Mouse (Mus musculus): ENCODE measurements around the gene Emc10. TPM values are rescaled to one million over a fixed set of nuclear protein-coding genes. Genes with fewer than 3 reads are reported as not detected.

The Emc10 gene
- polyA plus RNA-seq (2015; fragmentation: Nextera tagmentation; extraction: Ambion mirVana) = 77.2 and 87.0 TPM in 2 replicates

GRCm38 (mm10) chr7:44495992-44496770, at the start of gene Emc10, which contains the start of gene Fam71e1:
TSS of gene Emc10 (minus strand) at chr7:44496529.
TSS of gene Fam71e1 (plus strand) at chr7:44496581.
- Histone ChIP-seq H3K9ac (ENCODE audit: low read depth, low read length) (peak within 1 kb of the TSS; percentile 83), H3K4me2 (ENCODE audit: low read depth, low read length) (peak within 1 kb of the TSS; percentile 92), H3K36me3 (ENCODE audit: control insufficient read depth, insufficient read depth, low read length) (peaks cover 12% of the 10 kb centered on the region), H3K27ac (ENCODE audit: low read length) (peak within 1 kb of the TSS; percentile 90), H3K9me3 (ENCODE audit: control insufficient read depth, low read length) (no peaks in the 10 kb centered on the region), H3K4me1 (ENCODE audit: control insufficient read depth, insufficient read depth, low read length) (peaks cover 9% of the 10 kb centered on the region), H3K27me3 (replicated peaks; ENCODE audit: control insufficient read depth, insufficient read depth, low read length) (no peaks in the 10 kb centered on the region), H3K4me3 (ENCODE audit: low read length) (peak within 1 kb of the TSS; percentile 68)
- under 1% methylated on average over 58 of the region's 58 CpGs for WGBS
- peak; percentile 98 for ATAC-seq

DNA sequence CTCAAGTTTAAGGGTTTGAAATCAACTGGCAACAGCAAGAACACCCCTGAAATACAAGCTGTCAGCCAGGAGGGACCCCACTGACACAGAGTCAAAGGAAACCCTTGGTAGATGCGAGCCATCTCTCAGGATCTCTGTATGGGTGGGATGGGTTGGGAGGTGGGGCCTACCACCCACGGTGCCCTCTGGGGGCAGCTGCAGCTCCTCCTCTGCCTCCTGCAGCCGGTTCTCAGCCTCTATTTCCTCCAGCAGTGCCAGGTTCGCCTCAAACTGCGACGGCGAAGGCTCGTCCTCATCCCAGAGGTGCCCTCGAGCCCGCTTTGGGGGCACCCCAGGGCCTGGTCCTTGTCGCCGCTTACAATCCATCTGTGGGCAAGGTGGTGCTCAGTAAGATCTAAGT, 46.7 kb upstream of the Emc10 start:
- Histone ChIP-seq H3K4me1 (ENCODE audit: control insufficient read depth, insufficient read depth, low read length) (peaks cover 11% of the 10 kb centered on the region), H3K27ac (ENCODE audit: low read length) (no peak overlapping the region), H3K27me3 (replicated peaks; ENCODE audit: control insufficient read depth, insufficient read depth, low read length) (no peaks in the 10 kb centered on the region), H3K4me3 (ENCODE audit: low read length) (no peak overlapping the region), H3K9me3 (ENCODE audit: control insufficient read depth, low read length) (no peaks in the 10 kb centered on the region), H3K36me3 (ENCODE audit: control insufficient read depth, insufficient read depth, low read length) (peaks cover 18% of the 10 kb centered on the region), H3K9ac (ENCODE audit: low read depth, low read length) (no peak overlapping the region), H3K4me2 (ENCODE audit: low read depth, low read length) (no peak overlapping the region)
- no peak for ATAC-seq
- 83% methylated on average over 12 of the region's 12 CpGs for WGBS

DNA sequence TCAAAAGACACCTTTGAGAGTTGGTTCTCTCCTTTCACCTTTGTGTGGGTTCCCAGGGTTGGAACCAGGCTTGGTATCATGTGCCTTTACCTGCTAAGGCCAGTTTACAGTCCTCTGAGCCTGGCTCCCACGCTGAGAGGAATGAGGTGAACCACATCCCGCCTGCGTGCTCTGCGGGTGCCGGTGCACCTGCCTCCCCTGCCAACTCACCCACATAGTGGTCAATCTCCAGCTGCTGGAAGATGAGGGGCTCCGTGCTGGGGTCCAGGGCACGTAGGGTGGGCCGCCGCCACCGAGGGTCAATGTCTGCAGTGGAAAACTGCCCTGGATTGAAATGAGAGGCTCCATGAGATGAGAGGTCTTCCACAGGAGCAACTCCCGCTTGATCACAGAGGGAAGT, 46.2 kb upstream of the Emc10 start:
- H3K9ac ChIP-seq (ENCODE audit: low read depth, low read length) = no peak overlapping the region
- H3K4me1 ChIP-seq (ENCODE audit: control insufficient read depth, insufficient read depth, low read length) = peaks cover 6% of the 10 kb centered on the region
- no peak overlapping the region for H3K27ac ChIP-seq (ENCODE audit: low read length)
- WGBS = 94% methylated on average over 11 of the region's 11 CpGs
- no peaks in the 10 kb centered on the region for H3K9me3 ChIP-seq (ENCODE audit: control insufficient read depth, low read length)
- H3K27me3 ChIP-seq (replicated peaks; ENCODE audit: control insufficient read depth, insufficient read depth, low read length) = no peaks in the 10 kb centered on the region
- no peak overlapping the region for H3K4me2 ChIP-seq (ENCODE audit: low read depth, low read length)
- H3K36me3 ChIP-seq (ENCODE audit: control insufficient read depth, insufficient read depth, low read length) = peaks cover 18% of the 10 kb centered on the region
- no peak overlapping the region for H3K4me3 ChIP-seq (ENCODE audit: low read length)
- no peak for ATAC-seq

GRCm38 (mm10) chr7:44538756-44539624, 42.7 kb upstream of the Emc10 start:
- Histone ChIP-seq H3K9me3 (ENCODE audit: control insufficient read depth, low read length) (no peaks in the 10 kb centered on the region), H3K4me1 (ENCODE audit: control insufficient read depth, insufficient read depth, low read length) (no peaks in the 10 kb centered on the region), H3K4me3 (ENCODE audit: low read length) (no peak overlapping the region), H3K36me3 (ENCODE audit: control insufficient read depth, insufficient read depth, low read length) (peaks cover 15% of the 10 kb centered on the region), H3K27ac (ENCODE audit: low read length) (no peak overlapping the region), H3K9ac (ENCODE audit: low read depth, low read length) (no peak overlapping the region), H3K4me2 (ENCODE audit: low read depth, low read length) (no peak overlapping the region), H3K27me3 (replicated peaks; ENCODE audit: control insufficient read depth, insufficient read depth, low read length) (no peaks in the 10 kb centered on the region)
- no peak for ATAC-seq
- WGBS = 92% methylated on average over 41 of the region's 41 CpGs

GRCm38 (mm10) chr7:44537496-44537895, 41.2 kb upstream of the Emc10 start:
- Histone ChIP-seq H3K36me3 (ENCODE audit: control insufficient read depth, insufficient read depth, low read length) (peaks cover 15% of the 10 kb centered on the region), H3K9ac (ENCODE audit: low read depth, low read length) (no peak overlapping the region), H3K27ac (ENCODE audit: low read length) (no peak overlapping the region), H3K9me3 (ENCODE audit: control insufficient read depth, low read length) (no peaks in the 10 kb centered on the region), H3K4me3 (ENCODE audit: low read length) (no peak overlapping the region), H3K27me3 (replicated peaks; ENCODE audit: control insufficient read depth, insufficient read depth, low read length) (no peaks in the 10 kb centered on the region), H3K4me2 (ENCODE audit: low read depth, low read length) (no peak overlapping the region), H3K4me1 (ENCODE audit: control insufficient read depth, insufficient read depth, low read length) (no peaks in the 10 kb centered on the region)
- WGBS = 92% methylated on average over 13 of the region's 13 CpGs
- no peak for ATAC-seq

GRCm38 (mm10) chr7:44537009-44537408, 40.7 kb upstream of the Emc10 start:
- no peak overlapping the region for H3K4me2 ChIP-seq (ENCODE audit: low read depth, low read length)
- peaks cover 3% of the 10 kb centered on the region; the same call in 1 of the 2 replicates for H3K4me1 ChIP-seq (ENCODE audit: control insufficient read depth, insufficient read depth, low read length)
- H3K27ac ChIP-seq (ENCODE audit: low read length) = no peak overlapping the region
- no peaks in the 10 kb centered on the region for H3K9me3 ChIP-seq (ENCODE audit: control insufficient read depth, low read length)
- WGBS = 78% methylated on average over 7 of the region's 7 CpGs
- H3K4me3 ChIP-seq (ENCODE audit: low read length) = no peak overlapping the region
- H3K36me3 ChIP-seq (ENCODE audit: control insufficient read depth, insufficient read depth, low read length) = peaks cover 13% of the 10 kb centered on the region
- H3K27me3 ChIP-seq (replicated peaks; ENCODE audit: control insufficient read depth, insufficient read depth, low read length) = no peaks in the 10 kb centered on the region
- no peak overlapping the region for H3K9ac ChIP-seq (ENCODE audit: low read depth, low read length)
- no peak for ATAC-seq

DNA sequence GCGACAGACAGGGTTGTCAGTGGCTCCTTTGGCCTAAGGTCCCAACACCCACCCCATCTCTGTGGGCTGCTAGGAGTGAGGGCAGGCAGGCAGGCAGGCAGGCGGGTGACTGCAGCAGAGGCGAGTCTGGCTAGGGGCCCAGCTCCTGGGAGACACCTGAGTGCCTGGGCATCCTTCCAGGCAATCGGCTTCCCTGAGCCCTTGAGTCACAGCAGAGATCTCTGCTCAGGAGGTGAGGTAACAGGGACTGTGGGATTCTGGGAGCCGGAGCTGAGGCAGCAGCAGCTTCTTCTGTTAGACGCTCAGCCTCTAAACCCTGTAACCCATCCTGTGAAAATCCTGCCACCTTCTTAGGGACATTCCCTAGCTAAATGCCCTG, 40.2 kb upstream of the Emc10 start:
- Histone ChIP-seq H3K4me3 (ENCODE audit: low read length) (no peak overlapping the region), H3K4me1 (ENCODE audit: control insufficient read depth, insufficient read depth, low read length) (peaks cover 3% of the 10 kb centered on the region; the same call in 1 of the 2 replicates), H3K4me2 (ENCODE audit: low read depth, low read length) (no peak overlapping the region), H3K27me3 (replicated peaks; ENCODE audit: control insufficient read depth, insufficient read depth, low read length) (no peaks in the 10 kb centered on the region), H3K9me3 (ENCODE audit: control insufficient read depth, low read length) (no peaks in the 10 kb centered on the region), H3K27ac (ENCODE audit: low read length) (no peak overlapping the region), H3K36me3 (ENCODE audit: control insufficient read depth, insufficient read depth, low read length) (peaks cover 11% of the 10 kb centered on the region), H3K9ac (ENCODE audit: low read depth, low read length) (no peak overlapping the region)
- ATAC-seq = no peak
- WGBS = 80% methylated on average over 6 of the region's 6 CpGs

GRCm38 (mm10) chr7:44535657-44536589, 39.6 kb upstream of the Emc10 start:
- Histone ChIP-seq H3K27me3 (replicated peaks; ENCODE audit: control insufficient read depth, insufficient read depth, low read length) (no peaks in the 10 kb centered on the region), H3K4me1 (ENCODE audit: control insufficient read depth, insufficient read depth, low read length) (peaks cover 3% of the 10 kb centered on the region; the same call in 1 of the 2 replicates), H3K4me2 (ENCODE audit: low read depth, low read length) (no peak overlapping the region), H3K4me3 (ENCODE audit: low read length) (no peak overlapping the region), H3K9ac (ENCODE audit: low read depth, low read length) (0 out of 2 replicates have a peak overlapping the region, but pooled peaks have one; percentile 10), H3K27ac (ENCODE audit: low read length) (no peak overlapping the region), H3K36me3 (ENCODE audit: control insufficient read depth, insufficient read depth, low read length) (peaks cover 4% of the 10 kb centered on the region), H3K9me3 (ENCODE audit: control insufficient read depth, low read length) (no peaks in the 10 kb centered on the region)
- no peak for ATAC-seq
- 91% methylated on average over 27 of the region's 27 CpGs for WGBS
